Mouse (Mus musculus): Measurements from ENCODE around the gene Afm. TPM values are rescaled to one million over a fixed set of nuclear protein-coding genes. Genes with fewer than 3 reads are reported as not detected.

Afm gene
- total RNA-seq, 2 experiments from 2014 or later: not detected

GRCm38 (mm10) chr5:90515561-90515960, 3.2 kb upstream of the Afm start:
- no peak for DNase-seq
- intact Hi-C loops (cut with DNase I): no loop called here

GRCm38 (mm10) chr5:90551191-90551590, 32.5 kb downstream of the Afm start:
- intact Hi-C loops (cut with DNase I): no loop called here
- DNase-seq: no peak

GRCm38 (mm10) chr5:90556052-90556451, 37.3 kb downstream of the Afm start:
- intact Hi-C loops (cut with DNase I): no loop called here
- no peak for DNase-seq

- DNase-seq: no peak
- intact Hi-C loops (cut with DNase I): no loop called here
These were observed 42.0 kb downstream of the Afm start, which contains the start of gene 5830473C10Rik for GRCm38 (mm10) chr5:90560743-90561142. Gene 5830473C10Rik (plus strand): TSS chr5:90561107.

GRCm38 (mm10) chr5:90561721-90562275, 43.1 kb downstream of the Afm start:
- DNase-seq: no peak
- intact Hi-C loops (cut with DNase I): no loop called here

GRCm38 (mm10) chr5:90562880-90563279, 44.1 kb downstream of the Afm start:
- no peak for DNase-seq
- intact Hi-C loops (cut with DNase I): no loop called here

- DNase-seq: no peak
- intact Hi-C loops (cut with DNase I): no loop called here
These were observed 45.4 kb downstream of the Afm start for GRCm38 (mm10) chr5:90564161-90564560.

- intact Hi-C loops (cut with DNase I): no loop called here
These were observed 46.5 kb downstream of the Afm start for GRCm38 (mm10) chr5:90565205-90565604.

GRCm38 (mm10) chr5:90567788-90568187, 49.1 kb downstream of the Afm start:
- DNase-seq: peak; percentile 11 to 15
- intact Hi-C loops (cut with DNase I): no loop called here

More at GRCm38 (mm10) chr5:90565205-90565604, 46.5 kb downstream of the Afm start:
- DNase-seq: no peak

- peak; percentile 21 to 23 for DNase-seq
- intact Hi-C loops (cut with DNase I): no loop called here
These were observed 49.6 kb downstream of the Afm start for GRCm38 (mm10) chr5:90568338-90568737.

GRCm38 (mm10) chr5:90571216-90571615, 52.5 kb downstream of the Afm start:
- intact Hi-C loops (cut with DNase I): no loop called here
- DNase-seq: peak in 1 of 2 experiments; percentile 20

GRCm38 (mm10) chr5:90577751-90578150, 59.0 kb downstream of the Afm start:
- DNase-seq: no peak
- intact Hi-C loops (cut with DNase I): no loop called here

- DNase-seq: no peak
- intact Hi-C loops (cut with DNase I): no loop called here
These were observed 60.8 kb downstream of the Afm start for GRCm38 (mm10) chr5:90579556-90579955.

- intact Hi-C loops (cut with DNase I): no loop called here
- no peak for DNase-seq
These were observed 63.4 kb downstream of the Afm start for GRCm38 (mm10) chr5:90582179-90582578.

- no peak for DNase-seq
- intact Hi-C loops (cut with DNase I): loop anchor here (5.0 kb wide), 2 partner anchors 82 to 177 kb away; no protein-coding TSS in a partner anchor
These were observed 66.1 kb downstream of the Afm start for GRCm38 (mm10) chr5:90584799-90585198.

- DNase-seq: no peak
- intact Hi-C loops (cut with DNase I): loop anchor here (5.0 kb wide), 2 partner anchors 84 to 179 kb away; no protein-coding TSS in a partner anchor
These were observed 67.8 kb downstream of the Afm start for GRCm38 (mm10) chr5:90586511-90586910.

- intact Hi-C loops (cut with DNase I): loop anchor here (2.0 to 5.0 kb wide), 3 partner anchors 86 to 385 kb away; no protein-coding TSS in a partner anchor
- no peak for DNase-seq
These were observed 69.4 kb downstream of the Afm start for GRCm38 (mm10) chr5:90588104-90588503.

- intact Hi-C loops (cut with DNase I): loop anchor here (2.0 to 5.0 kb wide), 3 partner anchors 87 to 386 kb away; no protein-coding TSS in a partner anchor
- DNase-seq: peak; percentile 78 to 87
These were observed 70.2 kb downstream of the Afm start for GRCm38 (mm10) chr5:90588708-90589595.

- no peak for DNase-seq
- intact Hi-C loops (cut with DNase I): no loop called here
These were observed 71.9 kb downstream of the Afm start for GRCm38 (mm10) chr5:90590676-90591075.

- intact Hi-C loops (cut with DNase I): no loop called here
- DNase-seq: no peak
These were observed 73.2 kb downstream of the Afm start for GRCm38 (mm10) chr5:90591936-90592335.

- intact Hi-C loops (cut with DNase I): no loop called here
- no peak for DNase-seq
These were observed 76.2 kb downstream of the Afm start for GRCm38 (mm10) chr5:90594945-90595344.

- intact Hi-C loops (cut with DNase I): no loop called here
- DNase-seq: no peak
These were observed 77.4 kb downstream of the Afm start for GRCm38 (mm10) chr5:90596155-90596554.

All from heart, postnatal 10 days (tissue).